Mouse (Mus musculus): ENCODE measurements around the gene Yipf1.

Yipf1 gene

GRCm38 (mm10) chr4:107313690-107314478, at the start of gene Yipf1:
Yipf1 (plus strand) TSS chr4:107314363.
- DNase-seq (ENCODE audit: low spot score): peak; percentile 88

GRCm38 (mm10) chr4:107273683-107274082, 40.5 kb upstream of the Yipf1 start:
- no peak for DNase-seq (ENCODE audit: low spot score)

DNA sequence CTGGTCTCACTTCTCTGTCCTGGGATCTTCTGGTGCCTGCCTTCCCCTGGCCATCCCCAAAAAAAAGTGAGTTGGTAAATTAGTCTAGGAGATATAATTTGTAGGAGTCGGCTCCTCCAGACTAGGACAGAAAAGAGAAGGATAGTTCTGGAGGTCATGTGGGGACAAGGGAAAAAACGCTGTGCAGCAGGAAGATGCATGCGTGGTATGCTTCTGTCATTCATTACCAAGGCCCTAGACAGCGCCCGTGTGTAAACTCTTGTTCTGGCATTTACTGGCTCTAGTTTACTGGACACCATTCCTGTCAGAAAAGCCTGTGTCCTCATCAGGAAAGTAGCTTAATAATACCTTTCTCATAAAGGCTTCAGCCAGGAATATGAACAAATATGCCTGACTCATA, 39.7 kb upstream of the Yipf1 start:
- no peak for DNase-seq (ENCODE audit: low spot score)

- no peak for DNase-seq (ENCODE audit: low spot score)
These were observed 35.9 kb upstream of the Yipf1 start for GRCm38 (mm10) chr4:107278188-107278707.

DNA sequence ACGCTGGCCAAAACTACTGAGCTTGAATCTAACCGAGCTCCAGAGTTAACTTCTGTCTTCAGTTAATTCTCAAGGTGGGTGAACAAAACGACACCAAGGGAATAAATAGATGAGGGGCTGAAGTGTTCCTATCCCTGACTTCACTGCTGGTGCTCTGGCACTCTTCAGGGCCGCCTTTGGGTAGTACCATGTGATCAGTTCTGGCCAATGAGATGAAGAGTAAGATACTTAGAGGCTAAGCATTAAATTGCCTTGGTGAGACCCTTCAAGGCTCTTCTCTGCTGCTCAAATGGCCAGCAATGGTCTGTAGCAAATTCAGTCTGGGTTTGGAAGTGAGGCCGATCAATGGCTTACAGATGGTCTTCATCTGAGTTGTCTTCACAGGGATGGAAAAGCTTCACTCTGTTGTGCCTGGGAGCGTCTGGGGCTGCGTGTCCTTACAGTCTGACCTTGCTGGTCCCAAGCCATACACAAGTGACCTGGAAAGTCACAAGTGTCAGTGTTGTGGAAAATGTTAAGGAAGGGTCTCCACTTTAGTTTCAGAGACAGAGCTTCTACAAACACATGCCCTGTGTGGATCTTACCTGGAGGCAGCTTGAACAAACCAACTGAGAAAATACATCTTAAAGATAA, 33.2 kb upstream of the Yipf1 start:
- DNase-seq (ENCODE audit: low spot score): no peak

DNA sequence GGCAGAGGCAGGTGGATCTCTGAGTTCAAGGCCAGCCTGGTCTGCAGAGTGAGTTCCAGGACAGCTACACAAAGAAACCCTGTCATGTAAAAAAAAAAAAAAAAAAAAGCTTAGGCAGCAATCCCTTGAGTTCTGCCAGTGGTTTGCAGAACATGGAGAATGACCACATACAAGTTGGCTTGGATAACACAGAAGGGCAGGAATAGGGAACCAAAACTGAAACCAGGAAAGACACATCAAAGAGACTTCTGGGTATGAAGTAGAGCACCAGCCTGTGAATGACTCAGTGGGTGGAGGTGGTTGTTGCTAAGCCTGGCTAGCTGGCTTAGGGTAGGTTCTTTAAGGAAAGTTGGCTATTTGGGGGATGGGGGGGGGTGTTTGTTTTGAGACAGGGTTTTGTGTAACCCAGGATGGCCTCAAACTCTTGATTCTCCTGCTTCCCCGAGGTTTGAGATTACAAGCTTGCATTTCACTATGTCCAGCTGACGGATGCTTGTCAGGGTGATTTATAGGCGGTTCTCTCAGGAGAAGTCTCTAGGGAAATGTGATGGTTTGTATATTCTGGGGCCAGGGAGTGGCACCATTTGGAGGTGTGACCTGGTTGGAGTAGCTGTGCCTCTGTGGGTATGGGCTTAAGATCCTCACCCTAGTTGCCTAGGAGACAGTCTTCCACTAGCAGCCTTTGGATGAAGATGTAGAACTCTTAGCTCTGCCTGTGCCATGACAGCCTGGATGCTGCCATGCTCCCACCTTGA, 28.5 kb upstream of the Yipf1 start:
- DNase-seq (ENCODE audit: low spot score): peak; percentile 63

DNA sequence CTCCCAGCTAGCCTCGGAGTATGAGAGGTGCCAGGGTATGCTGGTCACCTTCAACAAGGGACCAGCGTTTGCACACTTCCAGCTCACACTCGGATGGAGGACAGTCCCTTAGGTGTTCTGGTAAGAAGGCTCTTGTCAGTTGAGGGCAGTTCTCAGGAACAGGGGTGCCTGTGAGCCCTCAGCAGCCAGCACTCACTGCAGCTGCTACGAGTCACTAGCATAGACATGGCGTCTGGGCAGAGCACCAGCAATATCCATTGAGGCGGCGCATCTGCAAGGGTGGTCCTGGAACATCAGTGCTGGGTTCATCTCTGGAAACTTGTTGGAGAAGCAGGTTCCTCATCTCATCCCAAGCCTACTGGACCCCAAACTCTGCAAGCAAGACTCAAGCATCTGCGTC, 27.8 kb upstream of the Yipf1 start:
- no peak for DNase-seq (ENCODE audit: low spot score)

- DNase-seq (ENCODE audit: low spot score): no peak
These were observed 26.6 kb upstream of the Yipf1 start for GRCm38 (mm10) chr4:107287517-107287916.

- no peak for DNase-seq (ENCODE audit: low spot score)
These were observed 22.4 kb upstream of the Yipf1 start for GRCm38 (mm10) chr4:107291611-107292272.

DNA sequence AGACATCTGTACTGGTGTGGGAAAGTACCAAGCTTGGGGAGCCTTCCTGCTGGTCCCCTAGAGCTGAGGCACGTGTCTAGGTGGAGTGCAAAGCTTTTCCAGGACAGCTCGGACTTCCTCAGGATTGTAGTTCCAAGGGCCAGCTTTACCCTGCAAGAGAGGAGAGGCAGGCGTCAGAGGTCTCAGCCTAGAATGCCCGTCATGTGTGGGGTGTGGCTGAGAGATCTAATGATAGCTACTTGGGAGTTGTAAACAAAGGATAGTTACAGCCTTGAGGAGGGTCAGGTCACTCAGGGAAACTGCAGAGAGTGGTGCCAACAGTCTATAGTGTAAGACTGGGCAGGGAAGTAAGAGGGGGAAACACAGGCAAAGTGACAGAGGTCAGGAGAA, 21.9 kb upstream of the Yipf1 start:
- no peak for DNase-seq (ENCODE audit: low spot score)

DNA sequence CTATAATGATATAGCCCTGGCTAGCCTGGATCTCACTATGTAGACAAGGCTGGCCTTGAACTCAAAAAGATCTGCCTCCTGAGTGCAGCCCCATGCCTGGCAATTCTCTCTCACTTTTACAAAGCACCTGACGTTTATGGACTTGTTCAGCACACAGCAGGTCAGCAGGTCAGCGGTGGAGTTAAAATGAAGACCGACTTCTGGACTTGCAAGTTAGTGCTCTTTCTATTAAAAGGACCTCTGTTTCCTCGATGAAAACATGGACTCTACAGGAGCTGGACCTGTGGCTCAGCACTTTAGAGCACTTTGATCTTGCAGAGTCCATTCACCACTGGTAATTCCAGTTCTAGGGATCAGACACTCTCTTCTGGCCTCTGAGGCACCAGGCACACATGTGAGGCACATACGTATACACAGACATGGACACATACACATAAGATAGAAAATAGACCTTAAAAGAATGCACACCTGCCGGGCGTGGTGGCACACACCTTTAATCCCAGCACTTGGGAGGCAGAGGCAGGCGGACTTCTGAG, 16.0 kb upstream of the Yipf1 start:
- DNase-seq (ENCODE audit: low spot score): no peak

DNA sequence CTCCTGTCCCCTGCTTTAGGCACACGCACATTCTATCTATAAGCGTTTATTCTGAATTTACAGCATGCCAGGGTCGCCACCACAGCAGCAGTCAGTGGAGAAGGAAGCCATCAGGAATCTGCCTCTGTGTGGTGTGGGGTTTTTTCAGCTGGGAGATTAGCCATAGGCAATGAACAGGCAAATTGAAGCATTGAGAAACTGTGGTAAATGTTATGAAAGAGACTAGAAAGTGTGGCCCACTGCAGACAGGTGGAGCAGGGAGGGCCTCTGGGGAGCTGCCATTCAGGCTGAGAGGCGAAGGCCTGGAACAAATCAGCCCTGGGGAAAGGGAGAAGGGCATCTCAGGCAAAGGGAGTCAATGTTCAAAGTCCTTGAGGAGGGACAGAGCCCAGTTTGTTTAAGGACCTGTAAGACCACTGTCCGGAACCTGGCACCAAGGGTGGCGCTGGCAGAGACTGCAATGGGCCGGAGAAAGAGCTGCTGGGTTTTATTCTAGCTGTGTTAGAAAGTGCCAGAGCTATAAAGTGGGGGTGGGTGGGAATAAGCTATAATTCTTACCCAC, 14.3 kb upstream of the Yipf1 start:
- DNase-seq (ENCODE audit: low spot score): no peak

- DNase-seq (ENCODE audit: low spot score): no peak
These were observed 13.8 kb upstream of the Yipf1 start for GRCm38 (mm10) chr4:107300371-107300770.

DNA sequence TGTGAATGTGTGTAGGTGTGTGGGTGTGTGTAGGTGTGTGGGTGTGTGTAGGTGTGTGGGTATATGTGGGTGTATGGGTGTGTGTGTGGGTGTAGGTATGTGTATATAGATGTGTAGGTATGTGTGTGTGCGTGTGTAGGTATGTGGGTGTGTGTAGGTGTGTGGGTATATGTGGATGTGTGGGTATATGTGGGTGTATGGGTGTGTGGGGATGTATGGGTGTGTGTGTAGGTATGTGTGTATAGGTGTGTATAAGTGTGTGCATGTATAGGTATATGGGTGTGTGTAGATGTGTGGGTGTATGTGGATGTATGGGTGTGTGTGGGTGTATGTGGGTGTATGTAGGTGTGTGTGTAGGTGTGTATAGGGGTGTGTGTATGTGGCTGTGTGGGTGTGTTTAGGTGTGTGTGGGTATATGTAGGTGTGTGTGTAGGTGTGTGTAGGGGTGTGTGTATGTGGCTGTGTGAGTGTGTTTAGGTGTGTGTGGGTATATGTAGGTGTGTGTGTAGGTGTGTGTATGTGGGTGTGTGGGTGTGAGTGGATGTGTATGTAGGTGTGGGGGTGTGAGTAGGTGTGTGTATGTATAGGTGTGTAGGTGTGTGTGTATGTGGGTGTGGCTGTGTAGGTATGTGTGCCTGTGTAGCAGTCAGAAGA, 13.1 kb upstream of the Yipf1 start:
- DNase-seq (ENCODE audit: low spot score): no peak

DNA sequence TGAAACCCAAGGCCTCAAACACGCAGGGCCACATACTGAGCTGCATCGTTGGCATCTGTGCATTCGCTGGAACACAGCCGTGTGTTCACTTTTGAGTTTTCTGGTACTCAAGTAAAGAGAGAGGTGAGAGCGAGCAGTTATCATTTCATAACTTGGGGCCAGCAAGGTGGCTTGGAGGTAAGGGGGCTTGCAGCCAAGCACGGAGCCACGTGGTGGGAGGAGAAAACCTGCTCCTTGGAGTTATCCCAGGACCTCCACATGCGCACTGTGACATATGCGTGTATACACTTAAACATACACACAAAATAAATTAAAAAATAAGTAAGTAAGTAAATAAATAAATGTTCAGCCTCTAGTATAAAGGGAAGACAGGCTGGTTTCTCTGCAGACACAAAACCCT, 11.9 kb upstream of the Yipf1 start:
- DNase-seq (ENCODE audit: low spot score): no peak

DNA sequence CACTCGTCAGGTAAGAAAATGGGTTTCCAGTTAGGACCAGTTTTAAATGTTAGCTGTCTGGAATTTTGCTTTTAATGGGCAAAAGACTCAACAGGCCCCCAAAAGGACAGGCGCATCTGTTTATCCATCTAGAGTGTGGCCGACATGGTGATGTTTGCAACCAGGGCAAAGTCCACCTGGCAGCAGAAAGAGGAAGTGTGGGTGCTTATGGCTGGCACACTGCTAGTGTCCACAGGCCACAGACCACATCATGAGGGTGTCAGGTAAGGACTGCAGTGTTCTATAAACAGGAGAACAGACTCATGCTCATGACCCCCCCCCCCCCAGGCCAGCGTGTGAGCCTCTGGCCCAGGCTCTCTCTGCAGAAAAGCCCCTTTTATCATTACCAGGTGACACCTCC, 11.3 kb upstream of the Yipf1 start:
- DNase-seq (ENCODE audit: low spot score): no peak

GRCm38 (mm10) chr4:107303531-107303930, 10.6 kb upstream of the Yipf1 start:
- DNase-seq (ENCODE audit: low spot score): no peak

DNA sequence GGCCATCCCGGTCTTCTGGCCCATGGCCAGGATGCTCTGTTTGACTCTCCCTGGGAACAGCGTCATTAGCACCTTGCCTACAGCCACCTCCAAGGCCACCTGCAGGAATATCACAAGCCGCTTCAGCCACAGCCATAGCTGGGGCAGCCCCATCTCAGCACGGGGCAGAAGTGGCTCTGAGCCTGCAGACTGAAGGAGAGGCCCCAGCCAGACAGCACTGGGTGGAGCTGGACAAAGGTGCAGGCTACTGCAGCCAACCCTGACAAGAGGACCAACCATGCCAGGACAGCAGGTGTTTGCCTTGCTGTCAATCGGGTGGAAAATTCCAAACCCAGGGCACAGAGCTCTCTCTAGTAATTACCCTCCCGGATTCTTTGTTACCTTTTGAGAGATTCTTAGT, 7.2 kb upstream of the Yipf1 start, which contains the start of gene Dio1:
Gene Dio1 (minus strand): TSS at position 204 of the 400 bp plus-strand sequence.
- DNase-seq (ENCODE audit: low spot score): no peak

GRCm38 (mm10) chr4:107314479-107314805, 279 bp downstream of the Yipf1 start:
- DNase-seq (ENCODE audit: low spot score): no peak

DNA sequence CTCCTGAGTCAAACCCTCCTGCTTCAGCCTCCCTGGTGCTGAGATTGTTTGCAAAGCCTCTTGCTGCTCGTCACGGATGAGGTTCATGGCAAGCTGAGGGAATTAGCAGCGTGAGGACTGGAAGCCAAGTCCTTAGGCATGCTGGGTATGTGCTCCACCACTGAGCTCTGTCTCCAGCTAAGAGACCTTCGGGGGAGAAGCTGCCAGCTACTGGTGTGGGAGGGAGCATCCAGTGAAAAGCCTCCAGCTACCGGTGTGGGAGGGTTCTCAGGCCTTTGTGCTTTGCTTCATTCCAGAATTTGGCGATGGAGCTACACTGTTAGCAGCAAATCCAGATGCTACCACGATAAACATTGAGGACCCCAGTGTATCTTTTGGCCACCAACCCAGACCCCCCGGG, 4.5 kb downstream of the Yipf1 start:
- DNase-seq (ENCODE audit: low spot score): no peak

GRCm38 (mm10) chr4:107321041-107321440, 6.9 kb downstream of the Yipf1 start:
- DNase-seq (ENCODE audit: low spot score): no peak
